Mouse (Mus musculus): ENCODE measurements around the gene Csnka2ip. TPM values are rescaled to one million over a fixed set of nuclear protein-coding genes. Genes with fewer than 3 reads are reported as not detected.

Gene Csnka2ip
- total and polyA plus RNA-seq, 2 experiments from 2014 or later, result not detected

- Histone ChIP-seq H3K4me3 (ENCODE audit: low read depth, low read length) (no peak overlapping the region), H3K36me3 (ENCODE audit: insufficient read depth, low read length) (no peaks in the 10 kb centered on the region), H3K4me1 (ENCODE audit: insufficient read depth, low read length) (no peaks in the 10 kb centered on the region), H3K9me3 (ENCODE audit: low read length) (no peaks in the 10 kb centered on the region), H3K9ac (replicated peaks; ENCODE audit: low read length, poor library complexity, severe bottlenecking) (no peak overlapping the region), H3K27ac (ENCODE audit: low read depth, low read length) (no peak overlapping the region), H3K4me2 (ENCODE audit: low read depth, low read length, poor library complexity, severe bottlenecking) (no peak overlapping the region), H3K27me3 (ENCODE audit: insufficient read depth, low read length) (no peaks in the 10 kb centered on the region)
- WGBS, result 92% methylated on average over 8 of the region's 8 CpGs
- TF ChIP-seq CTCF (IDR thresholded peaks at IDR 0.05), result no peak
- ATAC-seq (ENCODE audit: low FRiP score), result no peak
- DNase-seq (ENCODE audit: low spot score), result no peak
These were observed 32.7 kb downstream of the Csnka2ip start for GRCm38 (mm10) chr16:64569496-64569895.

GRCm38 (mm10) chr16:64563081-64563480, 39.1 kb downstream of the Csnka2ip start:
- WGBS, result 78% methylated on average over 1 of the region's 1 CpGs
- no peak for TF ChIP-seq CTCF (IDR thresholded peaks at IDR 0.05)

GRCm38 (mm10) chr16:64558518-64558917, 43.7 kb downstream of the Csnka2ip start:
- H3K36me3 ChIP-seq (ENCODE audit: insufficient read depth, low read length), result no peaks in the 10 kb centered on the region
- H3K9ac ChIP-seq (replicated peaks; ENCODE audit: low read length, poor library complexity, severe bottlenecking), result no peak overlapping the region
- no peak overlapping the region for H3K4me2 ChIP-seq (ENCODE audit: low read depth, low read length, poor library complexity, severe bottlenecking)
- 61% methylated on average over 2 of the region's 2 CpGs for WGBS
- H3K9me3 ChIP-seq (ENCODE audit: low read length), result no peaks in the 10 kb centered on the region
- no peak for DNase-seq (ENCODE audit: low spot score)
- H3K4me1 ChIP-seq (ENCODE audit: insufficient read depth, low read length), result no peaks in the 10 kb centered on the region
- no peak overlapping the region for H3K4me3 ChIP-seq (ENCODE audit: low read depth, low read length)
- no peak for ATAC-seq (ENCODE audit: low FRiP score)
- TF ChIP-seq CTCF (IDR thresholded peaks at IDR 0.05), result no peak
- no peaks in the 10 kb centered on the region for H3K27me3 ChIP-seq (ENCODE audit: insufficient read depth, low read length)
- no peak overlapping the region for H3K27ac ChIP-seq (ENCODE audit: low read depth, low read length)

More at GRCm38 (mm10) chr16:64563081-64563480, 39.1 kb downstream of the Csnka2ip start:
- Histone ChIP-seq H3K9ac (replicated peaks; ENCODE audit: low read length, poor library complexity, severe bottlenecking) (no peak overlapping the region), H3K36me3 (ENCODE audit: insufficient read depth, low read length) (no peaks in the 10 kb centered on the region), H3K4me3 (ENCODE audit: low read depth, low read length) (no peak overlapping the region), H3K9me3 (ENCODE audit: low read length) (no peaks in the 10 kb centered on the region), H3K27ac (ENCODE audit: low read depth, low read length) (no peak overlapping the region), H3K4me2 (ENCODE audit: low read depth, low read length, poor library complexity, severe bottlenecking) (no peak overlapping the region), H3K4me1 (ENCODE audit: insufficient read depth, low read length) (no peaks in the 10 kb centered on the region), H3K27me3 (ENCODE audit: insufficient read depth, low read length) (no peaks in the 10 kb centered on the region)
- DNase-seq (ENCODE audit: low spot score) (no peak), ATAC-seq (ENCODE audit: low FRiP score) (no peak)

- WGBS, result 91% methylated on average over 2 of the region's 2 CpGs
- Histone ChIP-seq H3K27me3 (ENCODE audit: insufficient read depth, low read length) (no peaks in the 10 kb centered on the region), H3K9me3 (ENCODE audit: low read length) (no peaks in the 10 kb centered on the region), H3K9ac (replicated peaks; ENCODE audit: low read length, poor library complexity, severe bottlenecking) (no peak overlapping the region), H3K4me1 (ENCODE audit: insufficient read depth, low read length) (no peaks in the 10 kb centered on the region), H3K4me2 (ENCODE audit: low read depth, low read length, poor library complexity, severe bottlenecking) (no peak overlapping the region), H3K36me3 (ENCODE audit: insufficient read depth, low read length) (no peaks in the 10 kb centered on the region), H3K4me3 (ENCODE audit: low read depth, low read length) (no peak overlapping the region), H3K27ac (ENCODE audit: low read depth, low read length) (no peak overlapping the region)
- DNase-seq (ENCODE audit: low spot score) (no peak), ATAC-seq (ENCODE audit: low FRiP score) (no peak)
- no peak for TF ChIP-seq CTCF (IDR thresholded peaks at IDR 0.05)
These were observed 75.3 kb downstream of the Csnka2ip start for GRCm38 (mm10) chr16:64526883-64527282.

GRCm38 (mm10) chr16:64524051-64524645, 78.1 kb downstream of the Csnka2ip start:
- ATAC-seq (ENCODE audit: low FRiP score), result no peak
- H3K4me2 ChIP-seq (ENCODE audit: low read depth, low read length, poor library complexity, severe bottlenecking), result no peak overlapping the region
- peak; percentile 22 for DNase-seq (ENCODE audit: low spot score)
- no peaks in the 10 kb centered on the region for H3K27me3 ChIP-seq (ENCODE audit: insufficient read depth, low read length)
- no peaks in the 10 kb centered on the region for H3K4me1 ChIP-seq (ENCODE audit: insufficient read depth, low read length)
- TF ChIP-seq CTCF (IDR thresholded peaks at IDR 0.05), result no peak
- 26% methylated on average over 5 of the region's 5 CpGs for WGBS
- H3K27ac ChIP-seq (ENCODE audit: low read depth, low read length), result no peak overlapping the region
- H3K4me3 ChIP-seq (ENCODE audit: low read depth, low read length), result no peak overlapping the region
- no peaks in the 10 kb centered on the region for H3K36me3 ChIP-seq (ENCODE audit: insufficient read depth, low read length)
- no peak overlapping the region for H3K9ac ChIP-seq (replicated peaks; ENCODE audit: low read length, poor library complexity, severe bottlenecking)
- no peaks in the 10 kb centered on the region for H3K9me3 ChIP-seq (ENCODE audit: low read length)

GRCm38 (mm10) chr16:64513423-64513822, 88.8 kb downstream of the Csnka2ip start:
- no peaks in the 10 kb centered on the region for H3K36me3 ChIP-seq (ENCODE audit: insufficient read depth, low read length)
- ATAC-seq (ENCODE audit: low FRiP score) (no peak), DNase-seq (ENCODE audit: low spot score) (no peak)
- H3K4me1 ChIP-seq (ENCODE audit: insufficient read depth, low read length), result no peaks in the 10 kb centered on the region
- 76% methylated on average over 2 of the region's 2 CpGs for WGBS
- no peaks in the 10 kb centered on the region for H3K27me3 ChIP-seq (ENCODE audit: insufficient read depth, low read length)
- no peaks in the 10 kb centered on the region for H3K9me3 ChIP-seq (ENCODE audit: low read length)
- H3K4me3 ChIP-seq (ENCODE audit: low read depth, low read length), result no peak overlapping the region
- no peak overlapping the region for H3K9ac ChIP-seq (replicated peaks; ENCODE audit: low read length, poor library complexity, severe bottlenecking)
- no peak overlapping the region for H3K27ac ChIP-seq (ENCODE audit: low read depth, low read length)
- no peak for TF ChIP-seq CTCF (IDR thresholded peaks at IDR 0.05)
- no peak overlapping the region for H3K4me2 ChIP-seq (ENCODE audit: low read depth, low read length, poor library complexity, severe bottlenecking)

Other genes starting within 250 kb of the Csnka2ip start
- gene 4930453N24Rik, start 168.8 kb upstream of the Csnka2ip start, total RNA-seq (2014; rRNA removed), result 14.2 and 19.5 TPM in 2 replicates
- 16.0 and 18.1 TPM in 2 replicates for gene 4930453N24Rik, start 168.8 kb upstream of the Csnka2ip start, polyA plus RNA-seq (2015; fragmentation: Nextera tagmentation; extraction: Ambion mirVana)
- gene Zfp654, start 249.2 kb upstream of the Csnka2ip start, total RNA-seq (2014; rRNA removed), result 8.4 and 12.2 TPM in 2 replicates
- gene Zfp654, start 249.2 kb upstream of the Csnka2ip start, polyA plus RNA-seq (2015; fragmentation: Nextera tagmentation; extraction: Ambion mirVana), result 2.7 TPM in 2 replicates
- 66.0 and 80.9 TPM in 2 replicates for gene Cggbp1, start 249.6 kb upstream of the Csnka2ip start, total RNA-seq (2014; rRNA removed)
- 47.4 and 53.0 TPM in 2 replicates for gene Cggbp1, start 249.6 kb upstream of the Csnka2ip start, polyA plus RNA-seq (2015; fragmentation: Nextera tagmentation; extraction: Ambion mirVana)

All from midbrain, postnatal 0 days (tissue).